Mouse (Mus musculus) hindbrain, embryonic 16.5 days (tissue): ENCODE data around the gene Fgf9. TPM values are rescaled to one million over a fixed set of nuclear protein-coding genes. Genes with fewer than 3 reads are reported as not detected.
A peak's percentile ranks its signal among the peaks of the same experiment; 100 is the strongest.

ENCODE experiments used
- ATAC-seq: fragments of 200-750 bp; cut with Nextera tagmentation; 2 replicates; pipeline ENCODE4 v1.8.0; 2017; ENCODE audit warnings: moderate TSS enrichment, moderate library complexity
- H3K27ac ChIP-seq: fragments of 300-500 bp; sonication (generic); 2 replicates; pipeline ENCODE4 v1.5.1; 2014; ENCODE audit warnings: low read depth, mild to moderate bottlenecking, control low read depth, low read length, moderate library complexity
- H3K27me3 ChIP-seq: fragments of 300-500 bp; sonication (generic); replicated peaks from 2 replicates; pipeline ENCODE4 v1.6.1; 2014; ENCODE audit warnings: low read length; ENCODE audit not compliant: control insufficient read depth, insufficient read depth
- H3K36me3 ChIP-seq: fragments of 300-500 bp; sonication (generic); 2 replicates; pipeline ENCODE4 v1.6.1; 2014; ENCODE audit warnings: mild to moderate bottlenecking, low read length, moderate library complexity, mixed read lengths; ENCODE audit not compliant: control insufficient read depth, insufficient read depth
- H3K4me1 ChIP-seq: fragments of 300-500 bp; sonication (generic); 2 replicates; pipeline ENCODE4 v1.6.1; 2014; ENCODE audit warnings: low read depth, low read length; ENCODE audit not compliant: control insufficient read depth, insufficient read depth
- H3K4me2 ChIP-seq: fragments of 300-500 bp; sonication (generic); 2 replicates; pipeline ENCODE4 v1.6.1; 2014; ENCODE audit warnings: mild to moderate bottlenecking, low read length, control low read depth, moderate library complexity
- H3K4me3 ChIP-seq: fragments of 300-500 bp; sonication (generic); 2 replicates; pipeline ENCODE4 v1.5.1; 2014; ENCODE audit warnings: mild to moderate bottlenecking, low read length, control low read depth, moderate library complexity
- H3K9ac ChIP-seq: fragments of 300-500 bp; sonication (generic); 2 replicates; pipeline ENCODE4 v1.6.1; 2014; ENCODE audit warnings: low read depth, mild to moderate bottlenecking, control low read depth, low read length, moderate library complexity
- H3K9me3 ChIP-seq: fragments of 300-500 bp; sonication (generic); 2 replicates; pipeline ENCODE4 v1.6.1; 2014; ENCODE audit warnings: mild to moderate bottlenecking, low read length, moderate library complexity; ENCODE audit not compliant: control insufficient read depth
- WGBS: fragments of 180-500 bp; shearing (Covaris S2); extraction: QIAGEN DNeasy Blood & Tissue Kit; methylation state at CpG from one replicate; pipeline ENCODE4 v1.1.7; 2014; 5-methylcytosine and 5-hydroxymethylcytosine counted together
- polyA plus RNA-seq: library from polyadenylated mRNA; unstranded; fragments of >200 nt; fragmentation: Nextera tagmentation; extraction: Ambion mirVana; gene quantifications from 2 replicates; pipeline ENCODE4 v1.2.1, GENCODE M21; 2015

The Fgf9 gene
- polyA plus RNA-seq, 1 experiment from 2014 or later, result 31.8 TPM

DNA sequence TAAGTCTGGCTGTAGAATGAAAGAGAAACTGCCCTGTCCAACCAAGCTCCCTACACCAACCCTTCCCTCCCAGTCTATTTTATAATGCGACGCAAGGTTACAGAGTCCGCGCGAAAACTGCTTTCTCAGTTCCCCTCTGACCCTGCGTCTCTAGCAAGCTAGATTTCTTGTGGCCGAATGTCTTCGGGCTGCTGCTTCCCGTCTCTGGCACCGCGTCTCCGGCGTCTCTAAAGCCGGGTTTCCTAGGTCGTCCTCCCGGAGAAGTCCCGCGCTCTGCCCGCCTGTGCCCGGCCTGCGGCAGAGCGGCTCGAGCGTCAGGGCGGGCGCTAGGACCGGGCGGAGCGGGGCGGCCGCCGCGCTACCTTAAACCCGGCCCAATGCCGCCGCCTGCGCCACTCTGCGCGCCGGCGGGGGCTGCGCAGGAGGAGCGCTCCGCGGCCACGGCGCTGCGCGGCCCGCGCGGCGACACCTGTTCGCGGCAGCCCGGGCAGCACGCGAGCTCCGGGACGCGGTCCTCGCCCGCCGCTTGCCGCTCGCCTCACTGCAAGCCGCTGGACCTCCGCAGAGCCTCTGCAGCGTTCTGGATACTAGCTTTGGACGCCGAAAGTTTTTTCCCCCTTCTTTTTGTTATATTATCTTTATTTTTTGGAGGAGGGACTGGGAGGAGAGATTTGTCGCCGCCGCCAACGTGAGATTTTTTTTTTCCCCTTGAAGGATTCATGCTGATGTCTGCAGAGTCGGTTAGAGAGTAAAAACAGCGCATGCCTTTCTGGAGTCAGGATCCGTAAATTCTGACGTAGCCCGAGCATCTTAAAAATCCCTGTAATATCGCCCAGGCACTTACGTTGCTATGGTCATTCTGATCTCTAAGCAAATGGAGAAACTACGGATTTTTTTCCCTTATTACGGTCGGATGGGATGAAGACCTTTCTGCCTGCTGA, 1.8 kb downstream of the Fgf9 start:
- H3K4me1 ChIP-seq, result peaks cover 29% of the 10 kb centered on the region
- peak; percentile 88 for ATAC-seq

DNA sequence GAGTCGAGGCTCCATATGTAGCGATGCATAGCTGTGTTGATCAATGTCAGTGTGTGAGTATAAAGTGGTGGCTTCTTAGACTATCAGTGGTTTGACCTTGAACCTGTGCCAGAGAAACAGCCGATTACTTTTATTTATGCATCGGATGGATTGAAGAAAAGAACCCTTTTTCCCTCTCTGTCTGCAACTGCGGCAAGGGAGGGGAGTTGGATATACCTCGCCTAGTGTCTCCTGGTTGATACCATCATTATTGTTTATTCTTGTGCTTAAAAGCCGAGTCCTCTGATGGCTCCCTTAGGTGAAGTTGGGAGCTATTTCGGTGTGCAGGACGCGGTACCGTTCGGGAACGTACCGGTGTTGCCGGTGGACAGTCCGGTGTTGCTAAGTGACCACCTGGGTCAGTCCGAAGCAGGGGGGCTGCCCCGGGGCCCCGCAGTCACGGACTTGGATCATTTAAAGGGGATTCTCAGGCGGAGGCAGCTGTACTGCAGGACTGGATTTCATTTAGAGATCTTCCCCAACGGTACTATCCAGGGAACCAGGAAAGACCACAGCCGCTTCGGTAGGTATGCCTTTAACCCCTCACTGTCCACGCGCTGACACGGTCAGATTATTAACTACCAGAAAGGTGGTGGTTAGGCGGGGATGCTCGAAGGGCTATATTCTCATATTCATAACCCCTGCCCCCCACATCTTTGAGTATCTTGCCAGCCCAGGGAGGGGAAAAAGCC, 2.6 kb downstream of the Fgf9 start:
- no peaks in the 10 kb centered on the region for H3K9me3 ChIP-seq
- peak overlapping the region; percentile 99 for H3K4me2 ChIP-seq
- peak overlapping the region; percentile 84 for H3K4me3 ChIP-seq
- no peaks in the 10 kb centered on the region for H3K36me3 ChIP-seq
- ATAC-seq, result no peak
- no peak overlapping the region; the same call in 1 of the 2 replicates for H3K27ac ChIP-seq
- H3K27me3 ChIP-seq, result peaks cover 8% of the 10 kb centered on the region
- WGBS, result under 1% methylated on average over 29 of the region's 29 CpGs
- peak overlapping the region; percentile 64 for H3K9ac ChIP-seq
- H3K4me1 ChIP-seq, result peaks cover 29% of the 10 kb centered on the region

More for the DNA sequence above, 1.8 kb downstream of the Fgf9 start:
- Histone ChIP-seq H3K27me3 (peaks cover 8% of the 10 kb centered on the region), H3K4me2 (peak overlapping the region; percentile 99), H3K9me3 (no peaks in the 10 kb centered on the region), H3K4me3 (peak overlapping the region; percentile 84), H3K36me3 (no peaks in the 10 kb centered on the region), H3K9ac (peak overlapping the region; percentile 64), H3K27ac (peak overlapping the region; percentile 63; the same call in 1 of the 2 replicates)
- under 1% methylated on average over 75 of the region's 85 CpGs for WGBS

DNA sequence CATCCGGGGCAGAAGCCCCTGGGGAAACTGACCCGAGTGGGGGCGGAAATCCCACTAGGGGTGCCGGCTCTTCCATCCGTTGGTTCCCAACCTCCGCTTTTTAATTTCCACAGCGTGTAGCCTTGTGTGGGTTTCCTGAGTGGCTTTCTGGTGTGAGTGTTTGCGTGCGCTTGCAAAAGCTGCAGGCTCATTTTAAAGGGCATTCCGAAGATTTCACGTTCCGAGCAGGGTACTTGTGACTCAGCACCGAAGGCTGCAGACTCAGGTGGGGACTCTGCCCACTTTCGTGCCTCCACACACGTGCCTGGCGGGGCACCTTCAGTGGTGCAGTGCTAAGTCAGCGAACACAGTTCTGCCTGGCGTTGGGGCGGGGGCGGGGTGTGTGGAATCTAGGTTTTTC, 3.6 kb downstream of the Fgf9 start:
- H3K27me3 ChIP-seq, result peaks cover 8% of the 10 kb centered on the region
- ATAC-seq, result no peak
- peak overlapping the region; percentile 75 for H3K9ac ChIP-seq
- peak overlapping the region; percentile 99 for H3K4me2 ChIP-seq
- H3K36me3 ChIP-seq, result no peaks in the 10 kb centered on the region
- H3K9me3 ChIP-seq, result no peaks in the 10 kb centered on the region
- WGBS, result 1% methylated on average over 20 of the region's 20 CpGs
- no peak overlapping the region for H3K27ac ChIP-seq
- H3K4me1 ChIP-seq, result peaks cover 29% of the 10 kb centered on the region
- peak overlapping the region; percentile 84 for H3K4me3 ChIP-seq

DNA sequence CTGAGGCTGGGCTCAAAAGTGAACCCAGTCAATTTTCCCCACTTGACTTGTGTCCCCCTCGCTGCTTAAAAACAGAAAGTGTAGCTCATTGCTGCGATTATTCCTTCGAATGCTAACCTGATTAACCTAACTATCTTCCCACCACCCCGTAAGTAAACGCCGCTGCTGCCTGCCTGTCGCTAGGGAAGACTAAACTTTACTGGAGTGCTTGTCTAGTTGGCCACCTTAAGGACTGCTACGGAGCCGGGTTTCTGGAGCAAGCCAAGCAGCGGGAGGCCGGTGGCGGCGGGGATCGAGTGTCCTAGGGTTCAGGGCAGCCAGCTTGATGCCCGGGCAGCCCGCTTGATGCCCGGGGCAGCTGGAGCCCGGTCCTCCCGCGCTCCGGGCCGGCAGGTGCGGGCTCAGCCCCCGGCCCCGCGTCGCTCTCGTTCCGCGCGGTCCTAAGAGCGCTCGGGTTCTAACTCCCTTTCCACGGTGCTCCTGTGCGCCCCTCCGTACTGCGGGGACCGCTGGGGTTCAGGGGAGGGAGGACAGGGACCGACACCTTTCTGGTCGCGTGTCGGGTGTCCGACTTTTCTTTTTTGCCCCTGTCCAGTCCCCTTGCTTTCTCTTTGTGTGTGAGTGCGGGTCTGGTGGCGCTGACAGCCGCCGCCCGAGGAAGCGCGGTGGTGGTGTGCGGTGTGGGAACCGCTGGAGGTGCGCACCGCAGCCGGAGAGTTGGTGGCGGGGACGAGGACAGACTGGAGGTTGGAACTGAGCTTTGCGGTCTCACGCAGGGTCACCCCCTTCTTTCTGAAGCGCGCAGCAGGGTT, 4.5 kb downstream of the Fgf9 start:
- Histone ChIP-seq H3K27me3 (peaks cover 4% of the 10 kb centered on the region), H3K27ac (peak overlapping the region; percentile 84), H3K9me3 (no peaks in the 10 kb centered on the region), H3K36me3 (no peaks in the 10 kb centered on the region), H3K4me3 (peak overlapping the region; percentile 84), H3K4me2 (peak overlapping the region; percentile 99), H3K9ac (peak overlapping the region; percentile 75), H3K4me1 (peaks cover 26% of the 10 kb centered on the region)
- ATAC-seq, result peak; percentile 63
- WGBS, result under 1% methylated on average over 50 of the region's 61 CpGs

DNA sequence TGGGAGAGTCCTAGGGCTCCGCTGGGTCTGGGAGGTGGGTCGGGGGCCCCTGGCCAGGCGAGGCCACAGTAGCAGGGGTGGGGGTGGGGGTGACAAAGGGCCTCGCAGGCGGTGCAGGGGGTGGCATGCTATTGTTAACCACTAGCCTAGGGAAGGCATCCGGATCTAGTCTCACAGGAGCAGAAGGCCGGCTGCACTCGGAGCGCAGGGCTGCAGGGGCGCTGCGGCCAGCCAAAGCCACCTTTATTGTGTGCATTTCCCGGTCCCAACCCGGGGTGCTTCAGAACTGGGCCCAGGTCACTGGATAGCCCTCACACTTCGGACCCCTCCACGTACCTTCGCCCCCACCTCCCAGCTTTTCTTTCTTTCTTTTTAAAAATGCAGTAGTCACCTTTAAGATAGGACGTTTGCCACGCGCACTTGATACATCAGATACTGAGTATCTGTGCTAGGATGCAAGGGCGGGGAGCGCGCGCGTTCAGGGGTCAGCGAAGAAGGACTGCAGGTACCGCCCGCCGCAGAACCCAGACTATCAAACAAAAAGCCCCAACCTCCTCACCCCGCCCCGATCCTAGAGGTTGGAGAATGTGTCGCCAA, 5.2 kb downstream of the Fgf9 start:
- H3K4me3 ChIP-seq, result peak overlapping the region; percentile 84
- peaks cover 4% of the 10 kb centered on the region for H3K27me3 ChIP-seq
- peak overlapping the region; percentile 75 for H3K9ac ChIP-seq
- peak overlapping the region; percentile 99 for H3K4me2 ChIP-seq
- ATAC-seq, result peak; percentile 9; the same call in 1 of the 2 replicates
- under 1% methylated on average over 31 of the region's 31 CpGs for WGBS
- no peaks in the 10 kb centered on the region for H3K9me3 ChIP-seq
- peak overlapping the region; percentile 84 for H3K27ac ChIP-seq
- H3K36me3 ChIP-seq, result no peaks in the 10 kb centered on the region
- H3K4me1 ChIP-seq, result peaks cover 20% of the 10 kb centered on the region

DNA sequence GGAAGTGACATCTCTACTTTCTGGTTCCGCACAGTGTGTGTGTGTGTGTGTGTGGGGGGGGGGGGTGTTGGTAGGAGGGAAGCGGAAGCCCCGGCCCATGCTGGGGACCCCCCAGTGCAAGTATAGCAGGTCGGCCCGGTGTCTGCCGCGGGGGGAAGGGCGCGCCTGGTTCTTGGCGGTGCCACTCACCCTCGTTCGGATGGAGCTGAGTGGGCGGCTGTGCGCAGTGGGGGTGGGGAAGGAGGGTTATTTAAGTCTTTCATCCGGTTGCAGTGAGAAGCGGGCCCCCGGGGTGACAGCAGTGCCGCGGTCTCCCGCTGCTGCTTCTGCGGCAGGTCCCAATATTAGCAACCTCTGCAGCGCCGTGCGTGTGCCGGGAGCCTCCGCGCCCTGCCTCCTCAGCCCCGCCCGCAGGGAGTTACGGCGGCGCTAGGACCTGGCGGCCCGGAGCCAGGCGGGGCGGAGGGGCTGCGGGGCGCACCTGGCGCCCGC, 5.7 kb downstream of the Fgf9 start:
- H3K4me3 ChIP-seq, result peak overlapping the region; percentile 84
- peak overlapping the region; percentile 99 for H3K4me2 ChIP-seq
- H3K4me1 ChIP-seq, result peaks cover 16% of the 10 kb centered on the region
- H3K9me3 ChIP-seq, result no peaks in the 10 kb centered on the region
- ATAC-seq, result peak; percentile 85
- H3K36me3 ChIP-seq, result no peaks in the 10 kb centered on the region
- WGBS, result under 1% methylated on average over 36 of the region's 40 CpGs
- peak overlapping the region; percentile 75 for H3K9ac ChIP-seq
- H3K27me3 ChIP-seq, result peaks cover 4% of the 10 kb centered on the region
- H3K27ac ChIP-seq, result peak overlapping the region; percentile 84

DNA sequence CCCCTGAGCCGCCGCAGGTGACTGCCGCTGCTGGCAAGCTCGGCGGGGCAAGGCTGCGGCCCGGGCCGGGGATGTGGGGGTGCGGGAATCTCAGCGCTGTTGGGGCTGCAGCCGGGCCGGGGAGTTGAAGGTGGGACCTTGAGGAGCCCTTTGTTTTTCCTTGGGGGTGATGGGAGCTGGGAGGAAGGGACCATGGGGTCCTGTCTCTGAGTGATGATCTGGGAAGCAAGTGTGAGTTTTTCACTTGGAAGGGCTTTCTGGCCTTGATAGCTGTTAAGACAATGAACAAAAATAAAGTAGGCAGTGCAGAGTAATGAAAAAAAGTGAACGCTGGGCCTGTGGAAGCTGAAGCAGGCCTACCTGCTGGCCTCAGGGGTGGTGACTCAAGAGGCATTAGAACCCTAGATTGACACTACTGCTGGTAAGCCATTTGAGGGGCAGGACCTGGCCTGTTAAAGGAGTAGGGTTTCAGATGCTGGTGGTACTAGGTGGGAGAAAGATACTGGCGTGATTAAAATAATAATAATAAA, 6.4 kb downstream of the Fgf9 start:
- H3K9me3 ChIP-seq, result no peaks in the 10 kb centered on the region
- peak overlapping the region; percentile 84 for H3K4me3 ChIP-seq
- WGBS, result 5% methylated on average over 14 of the region's 14 CpGs
- no peak for ATAC-seq
- H3K9ac ChIP-seq, result peak overlapping the region; percentile 75
- peak overlapping the region; percentile 99 for H3K4me2 ChIP-seq
- H3K27ac ChIP-seq, result peak overlapping the region; percentile 84
- peaks cover 4% of the 10 kb centered on the region for H3K27me3 ChIP-seq
- H3K4me1 ChIP-seq, result peaks cover 13% of the 10 kb centered on the region
- no peaks in the 10 kb centered on the region for H3K36me3 ChIP-seq

DNA sequence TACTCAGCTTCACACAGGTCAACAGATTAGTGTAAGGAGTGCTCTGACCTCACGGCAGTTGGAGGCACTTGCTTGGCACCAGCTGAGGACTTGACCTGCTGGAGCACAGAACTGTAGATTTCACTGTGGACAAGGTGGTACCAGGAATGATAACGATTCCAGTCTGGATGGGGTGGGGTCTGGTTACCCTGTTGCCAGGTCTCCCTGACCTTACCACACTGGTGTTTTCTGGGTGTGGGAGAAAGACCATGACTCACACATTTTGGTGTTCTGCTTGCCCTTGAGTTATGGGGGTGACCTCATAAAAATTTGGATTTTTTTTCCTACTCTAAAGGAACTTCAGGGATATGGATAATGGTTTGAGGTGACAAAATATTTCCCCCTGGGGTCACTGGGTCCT, 9.1 kb downstream of the Fgf9 start:
- no peak overlapping the region for H3K27ac ChIP-seq
- peaks cover 5% of the 10 kb centered on the region for H3K36me3 ChIP-seq
- no peak for ATAC-seq
- H3K4me2 ChIP-seq, result no peak overlapping the region
- 89% methylated on average over 2 of the region's 2 CpGs for WGBS
- H3K4me1 ChIP-seq, result peaks cover 2% of the 10 kb centered on the region
- H3K9ac ChIP-seq, result no peak overlapping the region
- H3K4me3 ChIP-seq, result no peak overlapping the region
- H3K9me3 ChIP-seq, result no peaks in the 10 kb centered on the region
- H3K27me3 ChIP-seq, result peaks cover 2% of the 10 kb centered on the region
